Mouse (Mus musculus) cortical plate, adult 2 months (tissue): ENCODE data around the gene Rora.

Source experiments
- CTCF ChIP-seq: fragments of 200-500 bp; IDR thresholded peaks from 2 replicates; pipeline ENCODE4 v1.5.1; 2011; ENCODE audit warnings: mild to moderate bottlenecking, control low read depth, low read length; ENCODE audit not compliant: insufficient read depth; ENCODE audit errors: extremely low read depth
- POLR2A ChIP-seq: fragments of 200-500 bp; IDR thresholded peaks from 2 replicates; pipeline ENCODE4 v1.6.1; 2011; ENCODE audit warnings: mild to moderate bottlenecking, low read length, control low read depth; ENCODE audit not compliant: insufficient read depth; ENCODE audit errors: extremely low read depth

DNA sequence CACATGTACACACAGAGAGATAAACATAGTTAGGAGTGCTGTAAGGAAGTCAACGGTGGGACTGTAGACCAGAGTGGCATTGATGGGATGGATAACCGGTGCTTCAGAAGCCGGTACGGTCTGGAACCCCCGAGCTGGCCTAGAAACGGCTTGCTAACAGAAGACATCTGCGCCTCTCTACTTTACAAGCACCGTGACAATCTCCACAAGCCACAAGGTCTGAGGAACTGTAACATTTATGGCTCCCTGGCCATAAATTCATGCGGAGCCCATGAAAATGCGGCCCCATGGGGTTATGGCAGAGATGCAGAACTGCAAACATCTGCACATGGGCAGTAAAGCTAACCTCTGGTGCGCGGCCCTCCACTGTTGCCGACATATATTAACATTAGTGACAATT lies 141.7 kb downstream of the Rora start:
- TF ChIP-seq CTCF (no peak), POLR2A (no peak)
